Mouse (Mus musculus) c-Kit-positive CD71-negative TER-119-negative erythroid progenitor cells, embryonic 14.5 days (primary cell): ENCODE data around the gene Hfe2.

Experiments used
- DNase-seq: peaks from one replicate; pipeline ENCODE4 v3.0.0-alpha.2; 2013; ENCODE audit warnings: low read depth

Hfe2 gene

DNA sequence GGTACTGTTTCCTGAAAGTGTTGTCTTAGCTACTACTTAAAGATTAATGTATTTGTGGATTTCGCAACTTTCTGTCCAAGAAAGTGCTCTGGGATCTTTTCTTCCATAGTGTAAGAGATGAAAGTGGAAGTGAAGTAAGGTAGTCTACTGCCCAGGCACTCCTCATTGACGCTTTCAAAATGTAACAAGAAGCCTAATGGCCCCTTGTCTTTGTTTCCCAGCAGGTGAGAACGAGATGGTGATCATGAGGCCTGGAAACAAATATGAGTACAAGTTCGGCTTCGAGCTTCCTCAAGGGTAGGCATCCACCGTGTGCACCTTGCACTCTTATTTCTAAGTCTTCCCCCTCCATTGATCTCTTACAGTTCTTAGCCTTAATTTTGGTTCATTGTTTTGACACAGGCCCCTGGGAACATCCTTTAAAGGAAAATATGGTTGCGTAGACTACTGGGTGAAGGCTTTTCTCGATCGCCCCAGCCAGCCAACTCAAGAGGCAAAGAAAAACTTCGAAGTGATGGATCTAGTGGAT is 33.8 kb downstream of the Hfe2 start:
- DNase-seq: no peak

DNA sequence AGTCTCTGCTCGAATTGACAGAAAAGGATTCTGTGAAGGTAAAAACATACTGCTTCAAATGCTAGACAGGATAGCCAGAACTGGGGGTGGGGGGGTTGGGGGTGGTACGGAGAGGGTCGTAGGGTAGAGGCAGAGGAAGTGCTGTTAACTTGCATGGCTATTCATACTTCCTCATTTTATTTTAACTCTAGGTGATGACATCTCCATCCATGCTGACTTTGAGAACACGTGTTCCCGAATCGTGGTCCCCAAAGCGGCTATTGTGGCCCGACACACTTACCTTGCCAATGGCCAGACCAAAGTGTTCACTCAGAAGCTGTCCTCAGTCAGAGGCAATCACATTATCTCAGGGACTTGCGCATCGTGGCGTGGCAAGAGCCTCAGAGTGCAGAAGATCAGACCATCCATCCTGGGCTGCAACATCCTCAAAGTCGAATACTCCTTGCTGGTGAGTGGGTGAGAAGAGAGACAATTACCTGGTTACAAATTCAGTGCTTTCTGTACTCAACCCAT is 34.5 kb downstream of the Hfe2 start:
- DNase-seq: no peak

DNA sequence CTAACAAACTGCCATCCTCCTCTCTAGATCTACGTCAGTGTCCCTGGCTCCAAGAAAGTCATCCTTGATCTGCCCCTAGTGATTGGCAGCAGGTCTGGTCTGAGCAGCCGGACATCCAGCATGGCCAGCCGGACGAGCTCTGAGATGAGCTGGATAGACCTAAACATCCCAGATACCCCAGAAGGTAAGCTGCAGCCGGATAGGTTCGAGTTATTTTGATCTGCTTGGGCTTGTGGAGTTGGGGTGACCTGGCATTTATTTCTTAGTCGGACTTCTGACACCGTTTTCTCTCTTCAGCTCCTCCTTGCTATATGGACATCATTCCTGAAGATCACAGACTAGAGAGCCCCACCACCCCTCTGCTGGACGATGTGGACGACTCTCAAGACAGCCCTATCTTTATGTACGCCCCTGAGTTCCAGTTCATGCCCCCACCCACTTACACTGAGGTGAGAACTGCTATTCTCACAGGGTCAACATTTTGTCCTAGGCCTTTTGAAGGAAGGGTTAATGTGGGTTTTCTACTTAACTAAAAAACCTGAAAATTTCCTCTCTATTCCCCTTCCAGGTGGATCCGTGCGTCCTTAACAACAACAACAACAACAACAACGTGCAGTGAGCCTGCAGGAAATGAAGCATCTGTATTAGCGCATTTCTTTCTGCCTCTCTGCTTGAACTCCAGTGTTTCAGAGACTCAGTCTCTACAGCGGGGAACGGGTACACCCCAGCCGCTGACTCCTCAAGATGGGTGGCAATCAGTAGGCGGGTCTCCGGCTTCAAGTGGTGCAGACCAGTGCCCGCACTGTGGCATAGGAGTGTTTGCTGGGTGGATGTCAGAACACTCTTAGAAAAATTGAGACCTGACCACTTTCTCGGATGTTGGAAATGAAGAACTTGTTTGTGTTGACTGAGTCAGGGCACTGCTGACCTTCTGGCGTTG is 35.2 kb downstream of the Hfe2 start:
- DNase-seq: no peak

DNA sequence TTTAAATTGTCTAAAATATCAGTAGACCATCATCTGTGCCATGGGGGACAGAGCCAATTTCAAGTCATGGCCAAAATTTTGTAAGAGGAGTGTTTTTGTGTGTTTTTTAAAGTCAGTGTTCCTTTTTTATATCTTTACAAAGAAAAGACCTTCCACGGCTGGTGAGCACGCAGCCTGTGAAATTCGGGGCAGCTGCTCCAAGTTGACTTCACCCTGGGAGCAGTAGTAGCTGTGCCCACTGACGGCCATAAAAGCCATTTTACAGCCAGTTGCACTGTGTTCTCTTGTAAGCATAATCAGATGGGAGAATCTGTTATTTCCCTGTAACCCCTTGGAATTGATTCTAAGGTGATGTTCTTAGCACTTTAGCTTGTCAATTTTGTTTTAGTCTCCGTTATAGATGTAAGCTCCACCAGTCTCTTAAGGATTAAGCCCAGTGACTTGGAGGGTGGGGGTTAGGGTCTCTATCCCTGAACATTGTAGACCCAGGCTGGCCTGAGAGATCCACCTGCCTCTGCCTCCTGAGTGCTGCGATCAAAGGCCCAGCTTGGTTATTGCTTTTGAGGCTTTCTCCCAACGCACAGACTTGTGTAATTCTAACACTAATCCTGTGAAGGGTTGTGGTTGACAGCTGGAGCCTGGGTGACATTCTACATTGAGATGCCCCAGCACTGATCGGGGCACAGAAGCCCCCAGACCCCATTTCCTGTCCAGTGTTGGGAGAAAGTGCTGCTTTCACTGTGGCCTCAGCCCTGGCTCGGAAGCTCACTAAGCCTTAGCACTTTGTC is 36.1 kb downstream of the Hfe2 start:
- no peak for DNase-seq

DNA sequence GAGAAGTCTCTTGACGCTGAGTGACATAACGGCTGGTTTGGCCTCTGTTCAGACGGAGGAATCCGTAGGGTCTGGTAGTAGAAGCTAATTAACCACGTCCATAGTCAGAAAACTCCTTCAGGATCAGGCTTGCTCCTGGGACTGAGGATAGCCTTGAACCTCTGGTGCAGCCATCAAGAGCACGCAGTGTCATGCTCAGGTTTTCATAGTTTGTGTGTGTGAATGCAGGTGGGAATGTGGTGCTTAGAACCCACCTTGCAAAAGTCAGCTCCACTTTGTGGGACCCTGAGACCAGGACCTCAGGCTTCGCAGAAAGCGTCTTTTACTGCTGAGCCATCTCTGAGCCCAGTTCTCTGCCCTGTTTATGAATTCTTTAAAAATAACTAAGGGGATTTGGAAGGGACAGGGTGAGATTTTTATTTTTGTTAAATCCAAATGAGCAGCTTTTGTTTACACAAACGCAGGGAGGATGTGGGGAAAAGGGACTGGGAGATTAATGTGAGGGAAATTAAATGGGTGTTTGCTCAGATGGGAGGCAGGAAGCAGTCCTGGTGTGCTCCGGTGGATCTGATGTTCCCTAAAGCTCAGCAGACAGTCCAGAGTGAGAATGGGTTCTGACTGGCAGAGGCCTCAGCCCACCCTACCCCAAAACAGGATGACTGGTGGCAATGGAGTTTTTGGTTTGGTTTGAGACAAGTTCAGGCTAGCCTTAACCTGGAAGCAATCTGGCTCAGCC is 37.1 kb downstream of the Hfe2 start:
- no peak for DNase-seq

DNA sequence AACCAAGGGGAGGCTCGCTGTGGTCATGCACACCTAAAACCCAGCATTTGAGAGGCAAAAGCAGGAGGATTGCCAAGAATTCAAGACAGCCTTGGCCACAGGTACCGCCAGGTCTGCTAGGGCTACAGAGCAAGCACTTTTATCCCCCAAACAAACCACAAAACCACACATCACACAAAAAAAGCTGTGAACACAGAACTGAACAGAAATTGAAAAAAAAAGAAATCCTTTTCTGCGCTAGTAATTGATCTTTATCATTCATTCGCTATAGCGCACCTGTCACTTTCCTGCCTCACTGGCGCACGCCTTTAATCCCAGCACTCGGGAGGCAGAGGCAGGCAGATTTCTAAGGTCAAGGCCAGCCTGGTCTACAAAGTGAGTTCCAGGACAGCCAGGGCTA is 38.3 kb downstream of the Hfe2 start:
- no peak for DNase-seq

DNA sequence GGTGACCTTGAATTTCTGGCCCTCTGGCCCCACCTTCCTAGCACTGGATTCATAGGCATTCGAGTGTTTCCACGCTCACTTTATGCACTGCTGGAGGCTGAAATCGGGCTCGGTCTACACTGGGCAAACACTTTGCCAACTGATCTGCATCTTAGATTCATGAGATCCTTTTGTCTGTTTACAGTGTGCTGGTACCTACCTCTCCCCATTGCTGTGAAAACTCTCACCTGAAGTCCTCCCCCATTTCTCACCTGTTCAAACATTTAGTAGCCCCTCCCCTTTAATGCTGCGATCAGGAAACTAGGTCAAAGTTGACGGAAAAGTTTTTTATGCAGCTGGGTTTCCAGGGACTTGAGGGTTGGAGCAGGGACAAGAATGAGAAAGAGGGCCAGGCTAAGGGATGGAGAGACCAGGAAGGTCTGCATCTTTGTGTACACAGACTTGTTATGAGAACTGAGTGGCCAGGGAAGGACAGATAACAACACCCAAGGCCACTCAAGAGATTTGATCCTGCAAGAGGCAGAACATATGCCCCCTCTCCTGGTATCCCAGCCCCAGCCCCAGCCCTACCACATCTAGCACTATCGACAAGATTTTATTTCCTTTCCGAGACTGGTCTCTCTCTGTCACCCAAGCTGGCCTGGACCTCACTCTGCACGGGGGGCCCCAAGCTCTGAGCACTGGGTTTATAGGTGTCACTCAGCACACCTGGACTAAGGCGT is 39.1 kb downstream of the Hfe2 start:
- DNase-seq: no peak

DNA sequence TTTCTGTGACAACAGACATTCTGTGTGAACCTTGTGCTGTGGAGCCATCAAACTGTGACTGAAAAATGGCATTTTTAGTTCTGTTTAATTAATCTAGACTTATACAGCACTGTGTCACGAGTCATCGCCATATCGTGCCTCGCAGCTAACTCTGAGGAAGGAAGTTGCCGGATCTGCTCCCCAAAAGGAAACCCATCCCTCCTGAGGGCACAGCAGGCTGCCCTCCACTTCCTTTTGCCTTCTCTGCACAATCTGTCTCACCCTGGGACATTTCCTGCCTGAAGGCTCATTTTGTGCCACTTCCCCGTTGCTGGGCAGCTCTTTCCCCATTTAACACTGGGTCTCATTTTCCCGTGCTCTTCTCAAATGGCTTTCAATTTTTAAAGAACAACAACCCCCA is 39.7 kb downstream of the Hfe2 start:
- DNase-seq: no peak

DNA sequence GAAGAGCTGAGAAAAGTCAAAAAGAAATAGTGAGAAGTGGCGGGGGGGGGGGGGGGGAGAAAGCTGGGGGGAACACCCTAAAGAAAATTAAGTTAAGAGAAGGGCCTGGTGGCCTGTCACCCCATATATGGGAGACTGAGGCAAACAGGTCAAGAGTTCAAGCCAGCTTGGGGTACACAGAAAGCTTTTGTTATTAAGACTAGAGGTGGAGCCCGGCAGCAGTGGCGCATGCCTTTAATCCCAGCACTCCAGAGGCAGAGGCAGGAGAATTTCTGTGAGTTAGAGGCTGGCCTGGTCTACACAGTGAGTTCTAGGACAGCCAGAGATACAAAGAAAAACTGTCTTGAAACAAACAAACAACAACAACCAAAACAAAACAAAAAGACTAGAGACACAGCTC is 40.1 kb downstream of the Hfe2 start:
- no peak for DNase-seq

DNA sequence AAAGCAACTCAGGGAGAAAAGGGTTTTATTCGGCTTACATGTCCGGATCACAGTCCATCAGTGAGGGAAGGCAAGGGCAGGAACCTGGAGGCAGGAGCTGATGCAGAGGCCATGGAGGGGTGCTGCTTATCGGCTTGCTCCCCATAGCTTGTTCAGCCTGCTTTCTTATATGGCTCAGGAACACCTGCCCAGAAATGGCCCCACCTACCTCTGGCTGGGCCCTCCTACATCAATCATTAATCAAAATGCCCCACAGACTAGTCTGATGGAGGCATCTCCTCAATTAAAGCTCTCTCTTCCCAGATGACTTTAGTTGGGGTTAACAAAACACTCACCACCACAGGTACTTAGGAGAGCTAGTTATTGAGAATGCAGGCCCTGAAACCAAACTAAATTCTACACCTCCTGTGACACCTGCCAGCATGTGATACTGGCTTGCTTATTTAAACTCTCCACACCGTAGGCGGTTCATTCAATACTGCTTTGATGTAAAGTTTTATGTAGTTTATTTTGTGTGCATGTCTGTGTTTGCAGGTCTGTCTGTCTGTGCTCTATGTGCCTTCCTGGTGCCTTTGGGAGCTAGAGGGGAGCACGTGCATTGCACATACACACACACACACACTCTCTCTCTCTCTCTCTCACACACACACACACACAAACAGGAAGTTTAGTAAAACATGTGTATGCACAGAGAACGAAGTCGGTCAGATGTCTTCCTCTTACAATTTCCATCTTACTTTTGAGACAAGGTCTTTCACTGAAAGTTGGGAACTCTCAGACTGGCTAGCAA is 41.9 kb downstream of the Hfe2 start:
- DNase-seq: no peak

DNA sequence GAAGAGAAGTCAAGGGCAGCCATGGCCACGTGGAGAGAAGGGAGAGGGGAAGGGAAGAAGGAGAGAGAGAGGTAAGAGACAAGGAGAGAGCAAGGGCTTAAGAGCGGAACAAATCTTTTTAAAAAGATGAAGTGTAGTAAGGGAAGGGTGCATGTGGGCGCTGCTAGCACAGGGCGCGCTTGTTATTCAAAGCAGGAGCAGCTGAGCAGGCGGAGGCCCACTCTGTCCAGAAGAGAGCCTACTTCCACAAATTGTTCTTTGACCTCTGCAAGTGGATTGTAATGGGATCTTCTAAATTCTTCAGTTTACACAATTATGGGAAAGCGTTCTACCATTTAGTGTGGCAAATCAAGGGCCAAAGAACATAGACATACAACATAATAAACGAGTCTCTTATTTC is 43.6 kb downstream of the Hfe2 start:
- no peak for DNase-seq

DNA sequence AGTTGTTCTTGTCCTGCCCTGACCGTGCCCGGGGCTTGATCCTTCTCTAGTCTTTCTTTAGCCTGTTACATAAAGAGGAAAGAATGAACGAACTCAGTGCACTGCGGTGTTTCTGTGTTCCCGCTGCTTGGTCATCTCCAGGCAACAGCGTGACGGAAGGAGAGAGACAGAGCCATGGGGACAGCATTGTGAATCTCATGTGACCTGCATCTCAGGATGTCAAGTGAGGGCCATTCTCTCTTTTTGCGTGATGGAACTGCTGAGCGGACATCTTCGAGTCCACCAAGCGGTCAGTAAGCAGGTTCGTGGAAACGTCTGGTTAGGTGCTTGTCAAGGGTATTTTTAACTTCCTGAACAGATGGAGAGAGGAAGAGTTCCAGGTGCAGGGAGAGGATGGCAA is 44.5 kb downstream of the Hfe2 start:
- DNase-seq: no peak

DNA sequence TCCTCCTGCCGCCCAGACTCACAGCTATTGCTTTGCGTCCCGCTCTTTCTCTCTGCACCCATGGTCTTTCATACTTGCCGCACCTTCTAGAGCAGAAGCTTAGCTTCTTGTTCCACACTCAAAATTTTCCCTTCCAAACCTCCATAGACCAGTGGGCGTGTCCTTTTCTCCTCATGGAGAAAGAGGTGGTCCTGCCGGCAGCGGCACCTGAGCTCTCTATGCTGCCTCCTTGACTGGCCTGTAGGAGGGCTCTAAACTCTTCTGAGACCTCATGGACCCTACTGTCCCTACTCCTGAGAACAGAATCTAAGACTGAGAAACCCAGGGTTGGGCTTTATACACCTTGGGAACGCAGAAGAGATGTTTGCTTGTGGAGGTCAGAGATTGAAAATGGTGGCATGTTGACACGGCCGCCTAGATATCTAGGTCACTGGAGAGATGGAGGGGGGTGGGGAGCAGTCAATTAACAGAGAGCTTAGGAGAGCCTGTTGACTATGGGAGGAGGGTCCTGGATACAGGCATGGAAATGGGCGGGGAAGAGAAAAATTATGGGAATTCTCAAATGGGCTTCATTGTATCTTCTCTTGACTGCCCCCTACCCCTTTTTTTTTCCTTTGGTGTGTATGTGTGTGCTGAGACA is 45.1 kb downstream of the Hfe2 start:
- no peak for DNase-seq

DNA sequence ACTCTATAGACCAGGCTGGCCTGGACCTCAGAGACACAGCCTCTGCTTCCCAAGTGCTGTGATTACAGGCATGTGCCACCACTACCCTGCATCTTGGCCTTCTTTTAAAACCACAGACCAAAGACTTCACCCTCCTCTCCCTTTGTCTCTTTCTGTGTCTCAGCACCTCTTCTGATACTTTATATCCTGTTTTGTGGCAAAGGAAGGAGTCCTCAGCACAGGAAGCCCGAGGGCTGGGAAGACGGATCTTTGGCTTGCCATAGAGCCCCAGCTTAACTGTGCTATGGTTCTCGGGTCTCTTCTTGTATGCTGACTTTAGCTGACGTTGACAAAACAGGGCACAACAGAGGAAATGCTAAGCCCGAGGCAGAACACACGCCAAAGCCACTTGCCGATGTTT is 45.7 kb downstream of the Hfe2 start:
- DNase-seq: no peak

DNA sequence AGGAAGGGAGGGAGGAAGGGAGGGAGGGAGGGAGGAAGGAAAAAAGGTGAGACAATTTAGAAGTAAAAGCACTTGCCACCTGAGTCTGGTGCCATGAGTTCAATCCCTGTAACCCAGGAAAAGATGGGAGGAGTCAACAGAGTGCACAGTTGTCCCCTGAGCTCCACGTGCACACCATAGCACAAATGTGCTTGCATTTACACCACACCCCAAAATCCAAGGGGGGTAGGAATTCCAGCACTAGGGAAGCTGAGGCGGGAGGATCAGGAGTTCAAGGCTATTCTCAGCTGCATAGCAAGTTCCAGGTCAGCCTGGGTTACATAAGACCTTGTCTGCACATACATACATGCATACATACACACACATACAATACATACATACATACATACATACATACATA is 46.4 kb downstream of the Hfe2 start:
- no peak for DNase-seq

DNA sequence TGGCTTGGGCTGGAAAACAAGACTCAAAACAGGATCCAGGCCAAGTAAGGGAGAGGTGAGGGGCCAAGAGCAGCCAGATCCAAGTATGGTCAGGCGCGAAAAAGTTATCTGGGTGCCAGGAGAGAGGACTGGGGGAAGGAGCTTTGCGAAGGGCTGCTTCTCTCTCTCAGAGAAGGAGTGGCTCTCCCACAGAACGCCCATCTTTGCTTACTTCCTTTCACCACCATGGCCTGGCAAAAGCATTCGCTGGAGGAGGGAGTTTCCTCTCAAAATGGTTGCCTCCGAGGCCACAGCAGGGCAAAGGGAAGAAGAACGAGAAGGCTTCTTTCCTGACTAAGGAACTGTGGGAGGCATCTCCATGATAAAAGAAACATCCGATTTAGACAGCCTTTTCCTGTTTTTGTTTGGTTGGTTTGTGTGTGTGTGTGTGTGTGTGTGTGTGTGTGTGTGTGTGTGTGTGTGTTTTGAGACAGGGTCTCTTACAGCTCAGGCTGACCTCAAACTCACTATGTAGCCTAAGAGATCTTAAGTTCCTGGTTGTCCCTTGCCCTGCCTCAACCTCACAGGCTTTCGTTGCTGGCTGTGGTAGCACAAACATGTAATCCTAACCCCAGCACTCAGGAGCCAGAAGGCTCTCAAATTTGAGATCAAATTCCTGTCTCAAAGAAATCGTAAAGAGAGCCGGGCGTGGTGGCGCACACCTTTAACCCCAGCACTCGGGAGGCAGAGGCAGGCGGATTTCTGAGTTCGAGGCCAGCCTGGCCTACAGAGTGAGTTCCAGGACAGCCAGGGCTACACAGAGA is 47.1 kb downstream of the Hfe2 start:
- DNase-seq: no peak

DNA sequence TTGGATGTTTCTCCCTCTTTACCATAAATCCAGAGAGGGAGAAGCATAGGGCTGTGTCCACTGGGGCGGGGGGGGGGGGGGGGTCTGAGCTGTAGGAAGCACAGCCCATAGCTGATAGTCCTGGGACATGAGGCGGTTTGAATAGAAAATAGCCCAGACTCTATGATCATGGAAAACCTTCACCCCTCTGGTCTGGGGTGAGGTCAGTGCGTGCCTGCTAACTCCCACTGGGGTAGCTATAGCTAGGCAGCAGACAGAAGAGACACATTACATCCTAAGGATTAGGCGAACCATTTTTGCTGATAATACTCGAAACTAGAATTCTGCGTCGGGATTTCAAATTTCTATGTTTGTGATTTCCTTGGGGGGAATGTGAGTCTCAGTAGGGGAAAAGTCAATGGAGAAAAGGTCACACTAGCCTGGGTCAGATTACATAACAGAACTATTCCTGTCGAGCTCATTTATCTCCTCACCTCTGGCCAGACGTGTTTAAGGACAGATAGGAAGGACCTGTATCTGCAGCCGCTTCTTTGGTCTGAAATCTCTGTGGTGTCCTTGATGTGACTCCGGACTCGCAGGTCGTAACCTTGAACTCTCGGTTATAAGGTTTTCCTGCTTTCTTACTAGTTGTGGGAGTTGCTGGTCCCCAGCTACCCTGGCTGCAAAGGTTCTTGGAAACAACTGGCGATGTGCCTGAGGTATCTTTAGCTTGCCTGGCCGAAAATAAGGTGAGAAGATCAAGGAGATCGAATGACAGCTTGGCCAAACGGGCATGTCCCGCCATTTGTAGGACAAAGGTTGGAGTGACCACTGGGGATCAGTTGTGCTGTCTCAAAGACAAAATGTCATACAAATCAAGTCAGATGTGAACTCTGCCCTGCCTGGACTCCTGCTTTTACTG is 48.9 kb downstream of the Hfe2 start:
- no peak for DNase-seq

DNA sequence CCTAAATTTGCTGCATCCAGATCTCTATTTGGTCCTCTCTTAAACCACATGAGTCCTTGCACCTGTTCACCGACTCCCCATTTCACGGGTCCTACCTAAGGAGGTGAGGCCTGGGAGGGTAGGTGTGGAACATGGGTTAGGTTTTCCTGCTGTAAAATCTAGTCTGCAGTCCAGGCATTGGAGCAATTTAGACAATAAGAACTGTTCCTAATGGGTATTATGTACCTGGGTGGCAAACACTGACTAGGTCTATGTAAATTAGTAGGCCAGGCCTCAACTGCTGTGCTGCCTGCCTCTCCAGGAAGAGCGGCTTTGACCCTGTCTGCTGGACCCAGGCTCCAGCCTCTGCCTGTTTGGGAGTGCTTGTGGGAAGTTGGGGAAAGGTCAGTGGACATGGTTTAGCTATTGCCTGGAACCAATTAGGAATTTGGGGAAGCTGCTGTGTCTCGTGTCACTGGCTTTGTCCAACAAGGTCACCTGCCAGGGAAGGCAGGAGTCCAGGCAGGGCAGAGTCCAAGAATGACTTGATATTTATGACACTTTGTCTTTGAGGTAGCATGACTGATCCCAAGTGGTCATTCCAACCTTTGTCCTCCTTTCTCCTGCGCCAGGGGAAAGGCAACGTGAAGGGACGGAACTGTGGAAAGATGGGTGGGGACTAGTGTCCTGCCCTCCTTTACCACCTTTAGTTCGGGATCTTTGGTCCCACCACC is 50.5 kb downstream of the Hfe2 start:
- no peak for DNase-seq
